Mouse (Mus musculus) heart, adult 10 weeks (tissue): ENCODE data around the gene Rpa3. TPM values are rescaled to one million over a fixed set of nuclear protein-coding genes. Genes with fewer than 3 reads are reported as not detected.

Source experiments
- polyA plus RNA-seq: library from polyadenylated mRNA; stranded (reverse); fragments of 350-450 nt; fragmentation: Illumina TruSeq; extraction: RNeasy Lipid Tissue Mini Kit (QIAGEN cat#74804); gene quantifications from one replicate; pipeline ENCODE4 v1.2.3, GENCODE M21; 2014; ENCODE audit warnings: low read depth, low replicate concordance

Rpa3 gene
- 25.6 TPM for polyA plus RNA-seq

GRCm38 (mm10) chr6:8259004-8259666 lies at the start of gene Rpa3, which contains the start of the genes Umad1 and Gm45062:
Gene Rpa3, minus strand, starts transcription at chr6:8259173.
Gene Umad1, plus strand, starts transcription at chr6:8259288.
Gene Gm45062, plus strand, starts transcription at chr6:8259450.

GRCm38 (mm10) chr6:8209047-8209865 lies 49.7 kb downstream of the Rpa3 start, which contains the start of gene Mios:
Gene Mios, plus strand, starts transcription at chr6:8209222.

Other genes starting within 250 kb of the Rpa3 start
- 0.68 TPM for gene Col28a1, start 66.6 kb downstream of the Rpa3 start, polyA plus RNA-seq
- 15.0 TPM for gene Mios, start 50.0 kb downstream of the Rpa3 start, polyA plus RNA-seq
- gene Umad1, start 115 bp upstream of the Rpa3 start, polyA plus RNA-seq = 12.9 TPM
- 4.2 TPM for gene Gm45062, start 277 bp upstream of the Rpa3 start, polyA plus RNA-seq